Mouse (Mus musculus) spleen, adult 2 months (tissue): ENCODE data around the gene P3h4.

Experiments
- CTCF ChIP-seq: fragments of 200-500 bp; IDR thresholded peaks from 2 replicates; pipeline ENCODE4 v1.5.1; 2011; ENCODE audit warnings: mild to moderate bottlenecking, inconsistent platforms; ENCODE audit not compliant: insufficient read depth, insufficient read length, insufficient replicate concordance; ENCODE audit errors: extremely low read depth
- POLR2A ChIP-seq: fragments of 200-500 bp; IDR thresholded peaks from 2 replicates; pipeline ENCODE4 v1.6.1; 2011; ENCODE audit warnings: low read depth, low read length, inconsistent platforms

GRCm38 (mm10) chr11:100395200-100395599, 19.4 kb downstream of the P3h4 start:
- TF ChIP-seq POLR2A (no peak), CTCF (no peak)
